Mouse (Mus musculus): ENCODE results near the gene Akr1c12.

DNA sequence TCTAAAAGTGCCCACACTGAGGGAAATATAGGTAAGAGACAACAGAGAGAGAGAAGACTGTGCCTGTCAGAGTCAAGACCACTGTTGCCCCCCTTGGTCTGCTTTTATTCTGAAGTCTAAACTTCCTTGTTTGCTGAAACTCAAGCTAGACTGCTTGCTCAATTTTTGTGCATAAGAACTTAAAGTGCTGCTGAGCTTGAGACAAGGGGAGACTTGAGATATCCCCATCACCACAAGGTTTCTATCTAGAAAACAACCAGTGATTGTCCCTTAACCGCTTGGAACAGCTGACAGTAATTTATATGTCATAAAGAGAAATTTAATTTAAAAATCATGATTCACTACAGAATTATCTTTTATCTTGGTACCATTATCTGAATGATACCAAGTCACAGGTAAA lies 46.1 kb downstream of the Akr1c12 start:
- TF ChIP-seq ZC3H11A (IDR thresholded peaks at IDR 0.05; ENCODE audit: low read depth, low read length) (no peak), USF1 (IDR thresholded peaks at IDR 0.05; ENCODE audit: low read depth, low read length) (no peak), RCOR1 (conservative IDR thresholded peaks at IDR 0.05; ENCODE audit: low read depth, low read length) (no peak), MAZ (IDR thresholded peaks at IDR 0.05; ENCODE audit: low read depth, low read length) (no peak), CTCF (conservative IDR thresholded peaks at IDR 0.05 in 1 of 2, IDR thresholded peaks at IDR 0.05 in 1 of 2; ENCODE audit: low read depth in 2 of 2, low read length in 2 of 2) (no peak)

Measured in CH12.LX (cell line).